Mouse (Mus musculus) hindbrain, embryonic 15.5 days (tissue): Measurements from ENCODE around the gene Disp1. TPM values are rescaled to one million over a fixed set of nuclear protein-coding genes. Genes with fewer than 3 reads are reported as not detected.

Experiments
- ATAC-seq: fragments of 200-750 bp; cut with Nextera tagmentation; 2 replicates; pipeline ENCODE4 v1.8.0; 2017; ENCODE audit warnings: low read depth, moderate number of reproducible peaks, moderate TSS enrichment; ENCODE audit not compliant: low FRiP score
- H3K27ac ChIP-seq: fragments of 300-500 bp; sonication (generic); replicated peaks from 2 replicates; pipeline ENCODE4 v1.5.1; 2015; ENCODE audit warnings: mild to moderate bottlenecking, inconsistent platforms
- H3K27me3 ChIP-seq: fragments of 300-500 bp; sonication (generic); 2 replicates; pipeline ENCODE4 v1.6.1; 2015; ENCODE audit warnings: control low read depth, inconsistent platforms
- H3K36me3 ChIP-seq: fragments of 300-500 bp; sonication (generic); 2 replicates; pipeline ENCODE4 v1.6.1; 2015; ENCODE audit warnings: control low read depth, inconsistent platforms
- H3K4me1 ChIP-seq: fragments of 300-500 bp; sonication (generic); replicated peaks from 2 replicates; pipeline ENCODE4 v1.6.1; 2015; ENCODE audit warnings: control low read depth, inconsistent platforms
- H3K4me2 ChIP-seq: fragments of 300-500 bp; sonication (generic); 2 replicates; pipeline ENCODE4 v1.6.1; 2015; ENCODE audit warnings: moderate library complexity, mild to moderate bottlenecking, inconsistent platforms
- H3K4me3 ChIP-seq: fragments of 300-500 bp; sonication (generic); 2 replicates; pipeline ENCODE4 v1.5.1; 2015; ENCODE audit warnings: mild to moderate bottlenecking, inconsistent platforms
- H3K9ac ChIP-seq: fragments of 300-500 bp; sonication (generic); 2 replicates; pipeline ENCODE4 v1.6.1; 2015; ENCODE audit warnings: inconsistent platforms
- H3K9me3 ChIP-seq: fragments of 300-500 bp; sonication (generic); 2 replicates; pipeline ENCODE4 v1.6.1; 2016; ENCODE audit warnings: control low read depth, inconsistent platforms
- WGBS: fragments of 180-500 bp; shearing (Covaris S2); methylation state at CpG from one replicate; pipeline ENCODE4 v1.1.7; 2015; 5-methylcytosine and 5-hydroxymethylcytosine counted together
- polyA plus RNA-seq: library from polyadenylated mRNA; unstranded; fragments of >200 nt; fragmentation: Nextera tagmentation; extraction: Ambion mirVana; gene quantifications from 2 replicates; pipeline ENCODE4 v1.2.1, GENCODE M21; 2015

Gene Disp1
- polyA plus RNA-seq: 7.5 and 8.1 TPM in 2 replicates

GRCm38 (mm10) chr1:183220796-183221718 lies at the start of gene Disp1:
Disp1 (minus strand) TSS chr1:183221522.
- peak; percentile 83 for ATAC-seq
- H3K9me3 ChIP-seq: no peaks in the 10 kb centered on the region
- peak within 1 kb of the TSS; percentile 65 for H3K4me3 ChIP-seq
- H3K4me1 ChIP-seq: peaks cover 19% of the 10 kb centered on the region
- no peaks in the 10 kb centered on the region for H3K27me3 ChIP-seq
- 4% methylated on average over 56 of the region's 56 CpGs for WGBS
- no peaks in the 10 kb centered on the region for H3K36me3 ChIP-seq
- H3K4me2 ChIP-seq: peak within 1 kb of the TSS; percentile 63
- peak within 1 kb of the TSS; percentile 86 for H3K9ac ChIP-seq
- H3K27ac ChIP-seq: peak within 1 kb of the TSS; percentile 76

- H3K36me3 ChIP-seq: no peaks in the 10 kb centered on the region
- 82% methylated on average over 6 of the region's 6 CpGs for WGBS
- H3K27me3 ChIP-seq: no peaks in the 10 kb centered on the region
- no peaks in the 10 kb centered on the region for H3K4me1 ChIP-seq
- H3K9ac ChIP-seq: no peak overlapping the region
- no peaks in the 10 kb centered on the region for H3K9me3 ChIP-seq
- no peak overlapping the region for H3K4me3 ChIP-seq
- H3K4me2 ChIP-seq: no peak overlapping the region
- no peak overlapping the region for H3K27ac ChIP-seq
- ATAC-seq: no peak
These were observed 46.3 kb upstream of the Disp1 start for GRCm38 (mm10) chr1:183267666-183268065.

DNA sequence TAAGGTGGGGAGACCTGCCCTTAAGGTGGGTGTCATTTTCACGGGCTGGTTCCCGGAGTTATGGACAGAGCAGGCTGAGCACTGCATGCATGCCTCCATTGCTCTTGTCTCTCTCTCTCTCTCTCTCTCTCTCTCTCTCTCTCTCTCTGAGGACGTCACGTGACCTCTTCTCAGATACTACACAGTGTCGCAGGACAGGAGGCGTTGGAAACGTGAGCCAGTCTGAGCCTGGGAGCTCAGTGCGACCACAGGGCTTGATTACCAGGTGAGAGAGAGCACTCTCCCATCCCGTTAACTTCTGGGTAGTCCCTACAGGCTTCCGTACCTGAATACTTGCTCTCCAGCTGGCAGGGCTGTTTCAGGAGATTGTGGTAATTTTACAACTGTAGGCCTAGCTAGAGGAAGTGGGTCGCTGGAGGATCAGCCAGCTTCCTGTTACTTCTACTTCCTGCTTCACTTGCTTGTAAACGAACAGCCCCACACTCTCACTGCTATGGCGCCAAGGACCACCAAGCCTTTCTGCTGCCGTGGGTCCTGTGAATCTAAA lies 44.7 kb upstream of the Disp1 start:
- Histone ChIP-seq H3K27ac (no peak overlapping the region), H3K4me3 (no peak overlapping the region), H3K4me2 (no peak overlapping the region), H3K4me1 (no peaks in the 10 kb centered on the region), H3K9ac (no peak overlapping the region), H3K27me3 (no peaks in the 10 kb centered on the region), H3K36me3 (no peaks in the 10 kb centered on the region), H3K9me3 (no peaks in the 10 kb centered on the region)
- 79% methylated on average over 14 of the region's 14 CpGs for WGBS
- no peak for ATAC-seq

GRCm38 (mm10) chr1:183264145-183265008 lies 43.1 kb upstream of the Disp1 start:
- ATAC-seq: no peak
- Histone ChIP-seq H3K4me3 (no peak overlapping the region), H3K4me1 (no peaks in the 10 kb centered on the region), H3K27ac (no peak overlapping the region), H3K36me3 (no peaks in the 10 kb centered on the region), H3K4me2 (no peak overlapping the region), H3K27me3 (no peaks in the 10 kb centered on the region), H3K9me3 (no peaks in the 10 kb centered on the region), H3K9ac (no peak overlapping the region)
- 76% methylated on average over 13 of the region's 13 CpGs for WGBS

DNA sequence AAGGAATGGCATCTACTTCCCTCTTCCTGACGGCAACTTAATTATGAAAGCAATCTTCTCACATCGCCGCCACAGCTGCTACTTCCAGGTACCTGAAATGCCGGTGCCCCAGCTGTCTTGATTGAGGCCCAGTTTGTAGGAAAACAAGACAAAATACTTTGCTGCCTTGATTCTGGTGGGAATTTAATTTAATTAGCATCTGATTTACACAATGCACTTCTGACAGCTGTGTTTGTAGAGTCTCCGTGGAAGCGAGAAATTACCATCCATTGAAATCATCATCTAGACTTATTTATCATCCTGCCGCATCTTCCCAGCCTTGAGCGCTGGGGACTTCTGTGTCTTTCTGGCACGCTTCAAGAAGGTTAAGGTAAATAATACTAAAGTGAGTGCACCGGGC lies 31.3 kb upstream of the Disp1 start:
- Histone ChIP-seq H3K27ac (no peak overlapping the region), H3K36me3 (no peaks in the 10 kb centered on the region), H3K4me1 (peaks cover 8% of the 10 kb centered on the region), H3K4me3 (no peak overlapping the region), H3K27me3 (no peaks in the 10 kb centered on the region), H3K4me2 (no peak overlapping the region), H3K9me3 (no peaks in the 10 kb centered on the region), H3K9ac (no peak overlapping the region)
- WGBS: 28% methylated on average over 10 of the region's 10 CpGs
- ATAC-seq: no peak

DNA sequence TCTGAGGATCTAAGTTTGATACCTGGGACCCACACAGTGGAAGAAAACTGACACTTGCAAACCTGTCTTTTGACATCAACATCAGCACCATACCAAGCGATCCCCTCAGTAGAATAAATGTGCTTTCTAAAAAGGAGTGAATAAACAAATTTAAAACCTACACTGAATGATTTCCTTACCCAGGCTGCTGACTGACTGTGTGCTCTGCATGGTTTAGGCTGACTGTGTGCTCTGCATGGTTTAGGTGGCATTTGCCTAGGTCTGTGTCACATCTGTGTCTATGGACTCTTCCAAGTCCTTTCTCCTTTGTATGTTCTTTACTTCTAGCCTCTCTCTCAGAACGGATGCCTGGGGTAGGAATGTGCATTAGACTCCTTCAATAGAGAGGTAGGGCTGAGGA lies 30.5 kb upstream of the Disp1 start:
- no peaks in the 10 kb centered on the region for H3K27me3 ChIP-seq
- WGBS: 79% methylated on average over 2 of the region's 2 CpGs
- no peak for ATAC-seq
- no peaks in the 10 kb centered on the region for H3K9me3 ChIP-seq
- H3K9ac ChIP-seq: no peak overlapping the region
- no peak overlapping the region for H3K4me2 ChIP-seq
- H3K36me3 ChIP-seq: no peaks in the 10 kb centered on the region
- H3K4me3 ChIP-seq: no peak overlapping the region
- H3K27ac ChIP-seq: no peak overlapping the region
- peaks cover 8% of the 10 kb centered on the region for H3K4me1 ChIP-seq

DNA sequence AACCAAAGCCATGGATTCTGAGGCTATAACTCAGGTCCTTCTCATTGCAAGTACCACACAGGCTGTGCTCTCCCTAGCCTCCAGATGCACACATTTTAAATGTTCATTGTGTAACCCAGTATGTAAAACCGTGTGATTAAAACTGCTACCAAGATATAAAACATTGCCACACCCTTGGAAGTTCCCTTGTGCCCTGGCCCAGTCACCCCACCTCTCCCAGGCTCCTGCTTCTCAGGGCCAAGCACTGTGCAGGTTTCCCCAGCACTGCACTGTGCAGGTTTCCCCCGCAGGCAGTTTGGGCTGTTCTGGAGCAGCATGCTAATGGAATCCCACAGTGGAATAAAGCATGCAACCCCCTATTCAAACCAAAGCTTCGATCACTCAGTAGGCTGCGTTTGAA lies 29.3 kb upstream of the Disp1 start:
- no peaks in the 10 kb centered on the region for H3K9me3 ChIP-seq
- peaks cover 8% of the 10 kb centered on the region for H3K4me1 ChIP-seq
- no peaks in the 10 kb centered on the region for H3K27me3 ChIP-seq
- no peak overlapping the region for H3K27ac ChIP-seq
- H3K9ac ChIP-seq: no peak overlapping the region
- H3K36me3 ChIP-seq: no peaks in the 10 kb centered on the region
- WGBS: 54% methylated on average over 4 of the region's 4 CpGs
- no peak for ATAC-seq
- H3K4me2 ChIP-seq: no peak overlapping the region
- H3K4me3 ChIP-seq: no peak overlapping the region

- Histone ChIP-seq H3K9ac (no peak overlapping the region), H3K4me1 (peaks cover 8% of the 10 kb centered on the region), H3K36me3 (no peaks in the 10 kb centered on the region), H3K27ac (no peak overlapping the region), H3K4me3 (no peak overlapping the region), H3K27me3 (no peaks in the 10 kb centered on the region), H3K9me3 (no peaks in the 10 kb centered on the region), H3K4me2 (no peak overlapping the region)
- WGBS: 52% methylated on average over 1 of the region's 1 CpGs
- ATAC-seq: no peak
These were observed 26.8 kb upstream of the Disp1 start for GRCm38 (mm10) chr1:183248144-183248543.

DNA sequence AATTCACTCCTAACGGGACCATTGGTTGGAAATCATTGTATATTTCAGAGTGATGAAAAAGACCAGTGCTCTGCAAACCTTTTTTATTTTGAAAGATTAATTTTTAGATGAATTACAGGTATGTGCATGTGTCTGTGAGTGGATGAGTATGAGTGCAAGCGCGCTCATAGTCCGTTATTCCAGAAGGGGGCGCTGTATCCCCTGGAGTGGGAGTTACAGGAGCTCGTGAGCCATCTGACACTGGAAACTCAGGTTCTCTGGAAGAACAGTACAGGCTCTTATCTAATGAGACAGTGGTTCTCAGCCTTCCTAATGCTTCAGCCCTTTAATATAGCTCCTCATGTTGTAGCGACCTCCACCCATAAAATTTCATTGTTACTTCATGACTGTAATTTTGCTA lies 22.0 kb upstream of the Disp1 start:
- H3K9me3 ChIP-seq: no peaks in the 10 kb centered on the region
- no peak for ATAC-seq
- H3K4me2 ChIP-seq: no peak overlapping the region

GRCm38 (mm10) chr1:183237901-183238300 lies 16.6 kb upstream of the Disp1 start:
- Histone ChIP-seq H3K4me3 (no peak overlapping the region), H3K36me3 (no peaks in the 10 kb centered on the region), H3K9ac (no peak overlapping the region), H3K4me1 (no peaks in the 10 kb centered on the region), H3K27me3 (no peaks in the 10 kb centered on the region), H3K27ac (no peak overlapping the region), H3K9me3 (no peaks in the 10 kb centered on the region), H3K4me2 (no peak overlapping the region)
- WGBS: 26% methylated on average over 2 of the region's 2 CpGs
- ATAC-seq: no peak

More for the DNA sequence above, 22.0 kb upstream of the Disp1 start:
- Histone ChIP-seq H3K4me3 (no peak overlapping the region), H3K27me3 (no peaks in the 10 kb centered on the region), H3K4me1 (no peaks in the 10 kb centered on the region), H3K27ac (no peak overlapping the region), H3K9ac (no peak overlapping the region), H3K36me3 (no peaks in the 10 kb centered on the region)
- WGBS: 73% methylated on average over 7 of the region's 7 CpGs

GRCm38 (mm10) chr1:183236460-183236859 lies 15.1 kb upstream of the Disp1 start:
- no peak overlapping the region for H3K4me3 ChIP-seq
- no peaks in the 10 kb centered on the region for H3K36me3 ChIP-seq
- no peaks in the 10 kb centered on the region for H3K9me3 ChIP-seq
- no peak for ATAC-seq
- no peaks in the 10 kb centered on the region for H3K4me1 ChIP-seq
- 94% methylated on average over 5 of the region's 5 CpGs for WGBS
- H3K9ac ChIP-seq: no peak overlapping the region
- H3K27me3 ChIP-seq: no peaks in the 10 kb centered on the region
- no peak overlapping the region for H3K27ac ChIP-seq
- H3K4me2 ChIP-seq: no peak overlapping the region

- Histone ChIP-seq H3K27ac (no peak overlapping the region), H3K4me1 (no peaks in the 10 kb centered on the region), H3K9me3 (no peaks in the 10 kb centered on the region), H3K9ac (no peak overlapping the region), H3K4me2 (no peak overlapping the region), H3K27me3 (no peaks in the 10 kb centered on the region), H3K36me3 (no peaks in the 10 kb centered on the region), H3K4me3 (no peak overlapping the region)
- no peak for ATAC-seq
- 72% methylated on average over 11 of the region's 11 CpGs for WGBS
These were observed 12.4 kb upstream of the Disp1 start for GRCm38 (mm10) chr1:183233679-183234174.
